Mouse (Mus musculus) T-helper 1 cell (primary cell): ENCODE results near the gene BC025920.

Source experiments
- in situ Hi-C: fragments of 300-600 bp; cut with MboI, MseI; formaldehyde crosslinking; loops from one replicate; pipeline ENCODE4 v1.15.1; 2025; ENCODE audit warnings: high pct_unique_total_duplicates

BC025920 gene

DNA sequence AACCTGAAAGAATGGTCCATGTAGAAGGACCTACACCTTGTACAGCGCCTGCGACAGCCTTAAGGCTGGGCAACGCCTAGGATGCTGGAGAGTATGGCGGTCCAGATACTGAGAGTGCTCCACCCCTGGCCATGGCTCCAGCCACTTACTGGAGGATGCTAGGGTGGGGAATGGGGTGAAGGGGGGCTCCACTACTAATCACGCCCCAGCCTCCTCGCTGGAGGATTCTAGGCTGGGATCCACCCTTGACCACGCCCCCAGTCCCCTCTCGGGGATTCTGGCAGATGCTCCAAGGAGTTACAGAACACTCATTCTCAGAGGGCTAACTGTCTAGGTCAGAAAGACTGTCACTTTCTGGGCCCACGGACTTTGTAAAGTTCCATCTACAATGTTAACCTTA is 33.1 kb upstream of the BC025920 start:
- in situ Hi-C loops, result no loop called here

DNA sequence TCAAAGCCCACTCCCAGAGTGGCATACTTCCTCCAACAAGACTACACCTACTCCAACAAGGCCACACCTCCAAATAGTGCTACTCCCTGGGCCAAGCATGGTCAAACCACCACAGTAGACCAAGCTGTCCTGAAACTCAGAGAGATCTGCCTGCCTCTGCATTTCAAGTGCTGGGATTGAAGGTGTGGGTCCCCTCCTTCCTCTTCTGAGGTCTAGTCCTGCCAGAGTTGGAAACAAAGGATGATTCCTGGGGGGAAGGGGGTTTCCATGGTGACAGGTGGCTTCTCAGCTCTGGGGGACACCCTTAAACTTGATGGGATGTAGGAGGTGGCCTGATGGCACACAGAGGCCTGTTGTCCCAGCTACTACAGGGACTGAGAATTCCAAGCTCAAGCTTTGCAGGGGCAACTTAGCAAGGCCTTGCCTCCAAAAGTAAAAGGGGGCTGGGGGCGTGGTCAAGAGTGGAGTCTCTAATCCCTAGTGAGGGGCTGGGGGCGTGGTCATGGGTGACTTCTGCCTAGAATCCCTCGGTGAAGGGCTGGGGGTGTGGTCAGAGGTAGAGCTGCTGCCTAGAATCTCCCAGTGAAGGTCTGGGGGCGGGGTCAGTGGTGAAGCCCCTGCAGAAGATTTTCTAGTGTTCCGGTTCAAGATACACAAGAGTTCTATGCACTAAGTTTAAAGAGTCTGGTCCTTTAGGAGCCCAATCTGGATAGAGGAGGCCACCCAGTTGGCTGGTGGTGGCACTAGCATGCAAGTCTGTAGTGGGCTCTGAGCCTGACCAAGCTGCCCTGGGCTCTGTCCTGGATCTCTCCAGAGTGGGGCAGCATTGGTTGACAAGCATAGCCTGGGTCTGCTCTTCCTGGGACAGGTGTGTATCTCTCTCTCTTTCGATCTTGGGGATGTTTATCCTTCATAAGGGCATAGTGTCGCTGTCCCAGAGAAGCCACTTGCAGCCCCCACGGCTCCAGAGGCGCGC is 31.7 kb upstream of the BC025920 start, which contains the start of gene Tle2:
Gene Tle2, plus strand, starts transcription at position 481 of the 976 bp plus-strand sequence.
- in situ Hi-C loops, result no loop called here

DNA sequence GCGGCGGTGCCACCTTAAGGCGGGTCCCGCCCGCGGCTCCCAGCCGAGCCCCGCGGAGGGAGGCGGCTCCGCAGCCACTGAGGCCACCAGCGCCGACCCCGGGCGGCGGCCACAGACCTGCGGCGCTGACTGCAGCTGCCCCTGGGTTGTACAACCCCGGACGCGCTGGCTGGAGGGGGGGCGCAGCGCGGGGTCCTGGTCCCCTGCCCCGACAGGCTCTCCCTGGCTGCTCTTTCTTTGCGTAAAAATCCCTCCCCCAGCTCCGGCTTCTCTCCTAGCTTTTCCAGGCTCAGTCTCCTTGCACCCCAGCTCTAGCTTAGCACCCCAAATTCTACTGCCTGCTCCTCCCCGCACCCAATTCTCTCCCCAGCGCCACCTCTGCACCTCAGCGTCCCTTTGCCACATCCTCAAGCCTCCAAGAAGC is 30.9 kb upstream of the BC025920 start:
- in situ Hi-C loops, result no loop called here

- in situ Hi-C loops, result no loop called here
These were observed 30.4 kb upstream of the BC025920 start for GRCm38 (mm10) chr10:81575695-81576094.

DNA sequence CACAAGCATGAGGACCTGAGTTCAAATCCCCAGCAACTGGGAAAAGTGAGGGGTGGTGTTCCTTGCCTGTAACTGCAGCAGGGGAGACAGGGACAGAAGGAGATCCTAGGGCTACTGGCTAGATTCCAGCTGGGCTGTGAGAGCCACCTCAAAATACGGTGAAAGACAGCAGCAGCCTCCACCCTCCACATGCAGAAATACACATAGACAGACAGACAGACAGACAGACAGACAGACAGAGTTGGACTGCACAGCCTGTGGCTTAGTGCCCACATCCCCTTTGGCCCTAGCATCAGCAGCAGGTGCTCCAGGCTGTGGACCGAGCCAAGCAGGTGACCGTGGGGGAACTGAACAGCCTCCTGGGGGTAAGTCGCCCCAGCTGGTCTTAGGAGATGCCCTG is 26.1 kb upstream of the BC025920 start:
- in situ Hi-C loops, result no loop called here

GRCm38 (mm10) chr10:81580441-81581070 is 25.5 kb upstream of the BC025920 start:
- in situ Hi-C loops, result no loop called here

GRCm38 (mm10) chr10:81583347-81583746 is 22.7 kb upstream of the BC025920 start:
- in situ Hi-C loops, result no loop called here

- in situ Hi-C loops, result no loop called here
These were observed 17.3 kb upstream of the BC025920 start for GRCm38 (mm10) chr10:81588739-81589138.

DNA sequence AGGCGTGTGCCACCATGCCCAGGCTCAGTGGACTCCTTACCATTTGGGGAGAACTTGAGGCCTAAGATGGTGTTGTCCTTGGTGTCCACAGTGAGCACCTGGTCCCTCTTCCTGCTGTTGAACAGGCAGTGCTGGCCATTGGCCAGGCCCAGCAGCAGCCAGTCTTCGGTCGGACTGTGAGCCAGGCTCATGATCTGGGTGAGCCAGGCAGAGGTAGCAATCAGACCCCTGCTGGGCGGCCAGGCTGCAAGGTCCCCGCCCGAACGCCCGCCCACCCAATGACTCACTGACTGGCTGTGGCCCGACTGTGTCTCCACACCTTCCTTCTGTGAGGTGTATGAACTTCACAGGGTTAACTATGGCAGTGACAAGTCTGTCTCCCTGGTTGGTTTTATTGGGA is 14.2 kb upstream of the BC025920 start:
- in situ Hi-C loops, result no loop called here

GRCm38 (mm10) chr10:81592631-81593030 is 13.4 kb upstream of the BC025920 start:
- in situ Hi-C loops, result no loop called here

- in situ Hi-C loops, result no loop called here
These were observed 12.8 kb upstream of the BC025920 start for GRCm38 (mm10) chr10:81593223-81593622.

- in situ Hi-C loops, result no loop called here
These were observed 12.1 kb upstream of the BC025920 start for GRCm38 (mm10) chr10:81593935-81594334.

- in situ Hi-C loops, result no loop called here
These were observed 10.5 kb upstream of the BC025920 start for GRCm38 (mm10) chr10:81595599-81595998.

DNA sequence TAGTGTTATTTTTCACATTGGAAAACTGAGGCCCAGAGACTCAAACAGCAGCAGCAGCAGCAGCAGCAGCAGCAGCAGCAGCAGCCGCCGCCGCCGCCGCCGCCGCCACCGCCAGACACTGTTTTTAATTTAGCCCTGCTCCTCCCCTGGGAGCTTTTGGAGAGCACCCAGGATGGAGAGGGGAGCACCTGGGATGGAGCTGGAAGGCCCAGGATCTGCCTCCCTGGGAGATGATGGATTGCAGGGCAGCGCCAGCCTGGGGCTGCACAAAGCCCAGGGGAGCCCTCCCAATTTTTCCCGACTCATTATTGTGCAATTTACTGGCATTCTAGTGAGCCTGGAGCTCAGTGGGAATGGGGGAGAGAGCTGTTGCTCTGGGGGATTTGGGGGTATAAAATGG is 9.5 kb upstream of the BC025920 start:
- in situ Hi-C loops, result no loop called here

- in situ Hi-C loops, result no loop called here
These were observed 8.7 kb upstream of the BC025920 start for GRCm38 (mm10) chr10:81597137-81597950.

GRCm38 (mm10) chr10:81598342-81598741 is 7.7 kb upstream of the BC025920 start:
- in situ Hi-C loops, result no loop called here

- in situ Hi-C loops, result no loop called here
These were observed 7.2 kb upstream of the BC025920 start for GRCm38 (mm10) chr10:81598871-81599270.

- in situ Hi-C loops, result loop anchor here (5.0 kb wide), 1 partner anchor 32 kb away; no protein-coding TSS in a partner anchor
These were observed 6.4 kb upstream of the BC025920 start for GRCm38 (mm10) chr10:81599630-81600029.

DNA sequence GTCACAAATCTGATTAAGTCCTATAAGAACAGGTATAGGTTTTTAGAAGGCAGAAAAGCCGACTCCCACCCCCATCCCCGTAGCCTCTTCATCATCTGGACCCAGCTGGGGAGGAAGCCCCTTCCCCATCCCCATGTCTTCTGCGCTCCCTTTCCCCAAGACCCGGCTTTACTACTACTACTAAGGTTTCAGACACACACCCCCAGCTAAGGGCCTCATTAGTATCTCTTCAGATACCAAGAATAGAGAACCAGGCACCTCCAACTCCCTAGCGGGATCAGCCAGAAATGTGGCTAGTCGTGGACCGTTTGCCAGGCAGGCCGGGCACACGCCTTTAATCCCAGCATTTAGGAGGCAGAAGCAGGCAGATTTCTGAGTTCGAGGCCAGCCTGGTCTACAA is 6.0 kb upstream of the BC025920 start:
- in situ Hi-C loops, result loop anchor here (5.0 kb wide), 1 partner anchor 33 kb away; no protein-coding TSS in a partner anchor

GRCm38 (mm10) chr10:81600738-81601203 is 5.3 kb upstream of the BC025920 start, which contains the start of gene Tle6:
Gene Tle6, minus strand, starts transcription at chr10:81601073.
- in situ Hi-C loops, result loop anchor here (5.0 kb wide), 1 partner anchor 33 kb away; no protein-coding TSS in a partner anchor

DNA sequence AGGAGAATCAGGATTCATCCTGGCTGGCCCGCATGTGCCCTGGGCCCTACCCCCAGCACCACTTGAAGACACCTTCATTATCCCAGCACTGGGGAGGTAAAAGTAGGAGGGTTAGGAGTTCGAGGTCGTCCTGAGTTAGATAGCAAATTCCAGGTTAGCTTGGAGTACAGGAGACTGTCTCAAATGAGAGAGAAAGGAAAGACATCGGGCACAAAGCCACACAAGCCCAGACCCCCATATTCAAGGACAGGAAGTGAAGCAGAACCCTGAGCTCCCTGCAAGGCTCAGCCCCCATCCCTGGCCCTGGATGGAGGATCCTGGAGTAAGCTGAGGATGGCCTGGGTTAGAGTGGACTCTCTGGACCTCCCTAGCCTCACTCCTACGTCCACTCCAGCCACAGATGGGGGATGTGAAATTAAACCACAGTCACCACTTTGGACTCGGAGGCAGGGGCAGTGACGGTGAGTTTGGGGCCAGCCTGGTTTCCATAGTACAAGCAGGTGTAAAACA is 4.6 kb upstream of the BC025920 start:
- in situ Hi-C loops, result loop anchor here (5.0 kb wide), 1 partner anchor 34 kb away; no protein-coding TSS in a partner anchor
